Mouse (Mus musculus) kidney, postnatal 14 days (tissue): ENCODE measurements around the gene Asz1.

ENCODE experiments used
- DNase-seq: peaks from one replicate; pipeline ENCODE4 v3.0.0; 2022; ENCODE audit warnings: mixed read lengths

Asz1 gene

DNA sequence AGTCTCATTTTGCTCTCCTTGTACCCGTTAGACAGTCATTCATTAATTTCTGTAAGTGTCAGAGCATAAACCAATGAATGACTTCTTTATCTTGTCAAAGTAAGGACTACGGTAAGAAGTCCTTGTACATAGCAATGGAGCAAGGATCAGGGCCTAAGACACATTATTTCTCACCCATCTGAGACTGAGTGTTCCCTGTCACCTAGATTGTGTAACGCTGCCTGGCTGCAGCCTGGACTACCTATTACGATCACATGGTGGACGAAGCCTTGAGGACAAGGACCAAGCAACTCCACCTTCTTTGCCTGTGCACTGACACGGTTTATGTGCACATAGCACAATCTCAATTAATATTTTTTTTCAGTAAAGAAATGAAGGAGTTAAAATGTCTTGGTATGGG, 106.8 kb downstream of the Asz1 start:
- DNase-seq: no peak
